9 mouse cellular contexts compared by ENCODE assay signal in genomic region chr9:116911781-116912492, GRCm38 (mm10).
DNase-seq lines count a peak whose midpoint lies in the region; ATAC-seq and TF ChIP-seq lines count a peak whose summit lies in the region.
"Had no signal": no experiment of that assay in that cellular context is flagged by ENCODE, and none has a peak within 500 bp of the region (broad histone marks: within the 10 kb centered on the region; RNA-seq: fewer than 3 reads in every experiment).

No protein-coding gene starts in this region.

- H3K4me1 ChIP-seq in heart, embryonic 10.5 days: peaks cover 5% of the 10 kb centered on the region
- peaks cover 20% of the 10 kb centered on the region for H3K4me1 ChIP-seq in neural tube, embryonic 13.5 days (replicated peaks)
- peaks cover 9% of the 10 kb centered on the region for H3K4me1 ChIP-seq in hindbrain, postnatal 0 days (ENCODE audit: insufficient read depth, low read length)
- peaks cover 5% of the 10 kb centered on the region; the same call in 1 of the 2 replicates for H3K4me1 ChIP-seq in stomach, embryonic 16.5 days (ENCODE audit: control insufficient read depth, insufficient read depth, low read length)

- no peak for TF ChIP-seq CTCF in hindbrain, postnatal 0 days (IDR thresholded peaks at IDR 0.05; ENCODE audit: low read depth)

- no peaks in the 10 kb centered on the region for H3K36me3 ChIP-seq in heart, embryonic 10.5 days
- no peaks in the 10 kb centered on the region for H3K36me3 ChIP-seq in neural tube, embryonic 13.5 days
- H3K36me3 ChIP-seq in hindbrain, postnatal 0 days (ENCODE audit: insufficient read depth, low read length): no peaks in the 10 kb centered on the region
- no peaks in the 10 kb centered on the region for H3K36me3 ChIP-seq in stomach, embryonic 16.5 days (ENCODE audit: control insufficient read depth, insufficient read depth, low read length)

- no peaks in the 10 kb centered on the region for H3K27me3 ChIP-seq in heart, embryonic 10.5 days (ENCODE audit: insufficient read depth, poor library complexity, severe bottlenecking)
- H3K27me3 ChIP-seq in neural tube, embryonic 13.5 days: peaks cover 27% of the 10 kb centered on the region
- H3K27me3 ChIP-seq in hindbrain, postnatal 0 days (ENCODE audit: insufficient read depth, low read length): no peaks in the 10 kb centered on the region
- H3K27me3 ChIP-seq in stomach, embryonic 16.5 days (ENCODE audit: control insufficient read depth, insufficient read depth, low read length): no peaks in the 10 kb centered on the region

- no peak overlapping the region for H3K4me3 ChIP-seq in heart, embryonic 10.5 days
- no peak overlapping the region for H3K4me3 ChIP-seq in neural tube, embryonic 13.5 days
- H3K4me3 ChIP-seq in hindbrain, postnatal 0 days (ENCODE audit: low read length): no peak overlapping the region
- H3K4me3 ChIP-seq in stomach, embryonic 16.5 days (replicated peaks; ENCODE audit: low read length): no peak overlapping the region
- H3K4me3 ChIP-seq: myocyte had no signal

- H3K9ac ChIP-seq in neural tube, embryonic 13.5 days: no peak overlapping the region
- no peak overlapping the region for H3K9ac ChIP-seq in hindbrain, postnatal 0 days (replicated peaks; ENCODE audit: low read length)
- H3K9ac ChIP-seq in stomach, embryonic 16.5 days (ENCODE audit: low read length): no peak overlapping the region

- ATAC-seq in neural tube, embryonic 13.5 days (ENCODE audit: low read depth): no peak
- peak; percentile 47; the same call in 1 of the 2 replicates for ATAC-seq in hindbrain, postnatal 0 days
- peak; percentile 60; the same call in 1 of the 2 replicates for ATAC-seq in stomach, embryonic 16.5 days (ENCODE audit: insufficient read depth, low FRiP score)

- DNase-seq in heart, adult 11 months: peak; percentile 96
- DNase-seq in heart, embryonic 10.5 days (ENCODE audit: low spot score): no peak
- no peak for DNase-seq in neural tube, embryonic 10.5 days (ENCODE audit: extremely low spot score, low spot score)
- peak; percentile 64 for DNase-seq in hindbrain, postnatal 0 days (ENCODE audit: low spot score)
- DNase-seq in adrenal gland, adult 2 months: no peak
- DNase-seq in spleen, postnatal 10 days (ENCODE audit: low spot score in 2 of 2): no peak

- 33% methylated on average over 2 of the region's 2 CpGs for WGBS in heart, embryonic 10.5 days
- WGBS in neural tube, embryonic 13.5 days: 26% methylated on average over 2 of the region's 2 CpGs
- 20% methylated on average over 2 of the region's 2 CpGs for WGBS in hindbrain, postnatal 0 days
- 41% methylated on average over 2 of the region's 2 CpGs for WGBS in stomach, embryonic 16.5 days

- no peak overlapping the region for H3K4me2 ChIP-seq in neural tube, embryonic 13.5 days
- no peak overlapping the region for H3K4me2 ChIP-seq in hindbrain, postnatal 0 days (ENCODE audit: low read depth, low read length)
- H3K4me2 ChIP-seq in stomach, embryonic 16.5 days (ENCODE audit: low read depth, low read length): no peak overlapping the region

- no peak overlapping the region for H3K27ac ChIP-seq in heart, embryonic 10.5 days
- H3K27ac ChIP-seq in neural tube, embryonic 13.5 days (replicated peaks): peak overlapping the region; percentile 52
- peak overlapping the region; percentile 41 for H3K27ac ChIP-seq in hindbrain, postnatal 0 days
- H3K27ac ChIP-seq in stomach, embryonic 16.5 days (ENCODE audit: low read length): peak overlapping the region; percentile 53; the same call in 1 of the 2 replicates

- H3K9me3 ChIP-seq in heart, embryonic 10.5 days: no peaks in the 10 kb centered on the region
- H3K9me3 ChIP-seq in neural tube, embryonic 13.5 days: no peaks in the 10 kb centered on the region
- no peaks in the 10 kb centered on the region for H3K9me3 ChIP-seq in hindbrain, postnatal 0 days (ENCODE audit: low read length)
- H3K9me3 ChIP-seq in stomach, embryonic 16.5 days (replicated peaks; ENCODE audit: control insufficient read depth, low read length): no peaks in the 10 kb centered on the region

Comparison
In these comparisons a context has a peak if more than half of its experiments do, and no peak if none do; other contexts are left out.
1. DNase-seq: peak in heart, adult 11 months (single experiment) and hindbrain, postnatal 0 days (single experiment); none in heart, embryonic 10.5 days (single experiment), neural tube, embryonic 10.5 days (single experiment), adrenal gland, adult 2 months (single experiment) and spleen, postnatal 10 days (0 of 2).